Mouse (Mus musculus) ovary, postnatal 36 days (tissue): ENCODE measurements around the gene Tiam2.

Experiments
- DNase-seq: peaks from one replicate; pipeline ENCODE4 v3.0.0; 2022; ENCODE audit warnings: low spot score, mixed read lengths

Gene Tiam2

GRCm38 (mm10) chr17:3394985-3395384 is 68.6 kb downstream of the Tiam2 start:
- no peak for DNase-seq

GRCm38 (mm10) chr17:3396881-3397281 is 70.5 kb downstream of the Tiam2 start:
- no peak for DNase-seq

- no peak for DNase-seq
Observed at GRCm38 (mm10) chr17:3397836-3398235, 71.5 kb downstream of the Tiam2 start.

- no peak for DNase-seq
Observed at GRCm38 (mm10) chr17:3405350-3406073, 79.1 kb downstream of the Tiam2 start.

- DNase-seq = no peak
Observed at GRCm38 (mm10) chr17:3407051-3407450, 80.7 kb downstream of the Tiam2 start.

- no peak for DNase-seq
Observed at GRCm38 (mm10) chr17:3410307-3410706, 83.9 kb downstream of the Tiam2 start.

GRCm38 (mm10) chr17:3412771-3413170 is 86.4 kb downstream of the Tiam2 start:
- DNase-seq = no peak

- DNase-seq = peak; percentile 37
Observed at GRCm38 (mm10) chr17:3415580-3415979, 89.2 kb downstream of the Tiam2 start.

GRCm38 (mm10) chr17:3416401-3416800 is 90.0 kb downstream of the Tiam2 start:
- no peak for DNase-seq

- DNase-seq = no peak
Observed at GRCm38 (mm10) chr17:3419368-3419928, 93.1 kb downstream of the Tiam2 start.

- DNase-seq = no peak
Observed at GRCm38 (mm10) chr17:3420148-3420547, 93.8 kb downstream of the Tiam2 start.

GRCm38 (mm10) chr17:3423416-3423815 is 97.0 kb downstream of the Tiam2 start:
- no peak for DNase-seq

- DNase-seq = no peak
Observed at GRCm38 (mm10) chr17:3428659-3429058, 102.3 kb downstream of the Tiam2 start.

- no peak for DNase-seq
Observed at GRCm38 (mm10) chr17:3432590-3433498, 106.5 kb downstream of the Tiam2 start.

GRCm38 (mm10) chr17:3433521-3434271 is 107.3 kb downstream of the Tiam2 start:
- DNase-seq = no peak

GRCm38 (mm10) chr17:3435299-3435698 is 108.9 kb downstream of the Tiam2 start:
- no peak for DNase-seq

GRCm38 (mm10) chr17:3436841-3437515 is 110.6 kb downstream of the Tiam2 start:
- no peak for DNase-seq

- DNase-seq = no peak
Observed at GRCm38 (mm10) chr17:3442526-3443401, 116.4 kb downstream of the Tiam2 start.

GRCm38 (mm10) chr17:3446191-3446950 is 120.0 kb downstream of the Tiam2 start:
- no peak for DNase-seq

- peak; percentile 37 for DNase-seq
Observed at GRCm38 (mm10) chr17:3448725-3449124, 122.4 kb downstream of the Tiam2 start.
